Comparison of ENCODE assay signal across 8 mouse cellular contexts in the genomic region with DNA sequence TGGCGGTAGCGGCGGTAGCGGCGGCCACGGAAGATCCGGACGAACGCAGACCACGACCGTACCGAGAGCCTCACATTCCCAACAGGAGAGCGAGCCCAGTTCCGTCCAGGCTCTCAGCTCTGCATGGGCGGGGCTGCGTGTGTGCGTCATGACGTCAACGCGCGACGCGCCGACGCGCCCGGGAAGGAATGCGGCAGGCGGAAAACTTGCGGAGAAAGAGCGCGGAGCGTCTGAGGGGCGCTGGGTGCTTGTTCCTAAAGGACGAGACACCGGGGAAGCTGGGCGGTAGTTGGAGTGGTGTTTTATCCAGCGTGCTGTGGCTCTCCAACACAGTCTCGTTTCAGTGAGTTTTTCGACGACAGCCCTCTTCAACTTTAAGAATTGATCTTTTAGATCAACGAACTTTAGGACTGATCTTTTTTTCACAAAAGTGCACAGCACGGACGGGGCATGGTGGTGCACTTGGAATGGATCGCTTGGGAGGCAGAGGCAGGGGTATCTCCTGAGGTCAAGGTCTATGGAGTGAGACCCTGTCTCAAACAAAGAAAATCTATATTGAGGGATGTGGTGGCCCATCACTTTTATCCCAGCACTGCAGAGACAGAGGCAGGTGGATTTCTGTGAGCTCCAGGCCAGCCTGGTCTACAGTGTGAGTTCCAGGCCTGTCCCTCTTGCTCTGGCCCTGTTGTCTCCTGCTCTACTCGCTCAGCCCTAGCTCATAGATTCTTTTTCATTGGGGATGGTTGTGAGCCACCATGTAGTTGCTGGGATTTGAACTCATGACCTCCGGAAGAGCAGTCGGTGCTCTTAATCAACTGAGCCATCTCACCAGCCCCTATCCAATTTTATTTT. TPM values are rescaled to one million over a fixed set of nuclear protein-coding genes. Genes with fewer than 3 reads are reported as not detected.
A peak's percentile ranks its signal among the peaks of the same experiment; 100 is the strongest.
DNase-seq lines count a peak whose midpoint lies in the region; ATAC-seq lines count a peak whose summit lies in the region.

A gene (minus strand): TSS at position 141 of the 852 bp plus-strand sequence.

- H3K4me1 ChIP-seq in heart, embryonic 13.5 days: peaks cover 14% of the 10 kb centered on the region
- H3K4me1 ChIP-seq in liver, embryonic 12.5 days: peaks cover 23% of the 10 kb centered on the region
- peaks cover 9% of the 10 kb centered on the region for H3K4me1 ChIP-seq in stomach, embryonic 16.5 days (ENCODE audit: control insufficient read depth, insufficient read depth, low read length)

- H3K27ac ChIP-seq in heart, embryonic 13.5 days (replicated peaks): peak within 1 kb of the TSS; percentile 99
- peak within 1 kb of the TSS; percentile 98 for H3K27ac ChIP-seq in liver, embryonic 12.5 days
- H3K27ac ChIP-seq in stomach, embryonic 16.5 days (ENCODE audit: low read length): peak within 1 kb of the TSS; percentile 99

- H3K36me3 ChIP-seq in heart, embryonic 13.5 days: peaks cover 28% of the 10 kb centered on the region
- peaks cover 30% of the 10 kb centered on the region for H3K36me3 ChIP-seq in liver, embryonic 12.5 days
- no peaks in the 10 kb centered on the region for H3K36me3 ChIP-seq in stomach, embryonic 16.5 days (ENCODE audit: control insufficient read depth, insufficient read depth, low read length)

- H3K9ac ChIP-seq in heart, embryonic 13.5 days: peak within 1 kb of the TSS; percentile 97
- H3K9ac ChIP-seq in liver, embryonic 12.5 days: peak within 1 kb of the TSS; percentile 92
- H3K9ac ChIP-seq in stomach, embryonic 16.5 days (ENCODE audit: low read length): peak within 1 kb of the TSS; percentile 89

- H3K4me3 ChIP-seq in heart, embryonic 13.5 days: peak within 1 kb of the TSS; percentile 92
- peak within 1 kb of the TSS; percentile 95 for H3K4me3 ChIP-seq in liver, embryonic 12.5 days
- peak within 1 kb of the TSS; percentile 79 for H3K4me3 ChIP-seq in stomach, embryonic 16.5 days (replicated peaks; ENCODE audit: low read length)

- peak within 1 kb of the TSS; percentile 90 for H3K4me2 ChIP-seq in heart, embryonic 13.5 days
- peak within 1 kb of the TSS; percentile 90 for H3K4me2 ChIP-seq in liver, embryonic 12.5 days
- peak within 1 kb of the TSS; percentile 86 for H3K4me2 ChIP-seq in stomach, embryonic 16.5 days (ENCODE audit: low read depth, low read length)

- 5% methylated on average over 48 of the region's 48 CpGs for WGBS in heart, embryonic 13.5 days
- WGBS in liver, embryonic 12.5 days (ENCODE audit: insufficient replicate concordance): 3% methylated on average over 48 of the region's 48 CpGs
- WGBS in stomach, embryonic 16.5 days: 5% methylated on average over 48 of the region's 48 CpGs

- ATAC-seq in erythroid progenitor cell, adult 5-6 weeks (replicated peaks; ENCODE audit: low FRiP score, poor library complexity, severe bottlenecking): peak; percentile 94
- ATAC-seq in heart, embryonic 13.5 days (ENCODE audit: extremely low read depth, insufficient number of reproducible peaks, low FRiP score, low TSS enrichment): peak; percentile 91
- peak; percentile 90 for ATAC-seq in liver, embryonic 12.5 days
- ATAC-seq in stomach, embryonic 16.5 days (ENCODE audit: insufficient read depth, low FRiP score): peak; percentile 95

- H3K27me3 ChIP-seq in heart, embryonic 13.5 days (replicated peaks): no peaks in the 10 kb centered on the region
- no peaks in the 10 kb centered on the region for H3K27me3 ChIP-seq in liver, embryonic 12.5 days (replicated peaks)
- no peaks in the 10 kb centered on the region for H3K27me3 ChIP-seq in stomach, embryonic 16.5 days (ENCODE audit: control insufficient read depth, insufficient read depth, low read length)

- peak; percentile 93 for DNase-seq in CD4-positive helper T cell, adult 2 months (ENCODE audit: low read depth, low spot score)
- DNase-seq in brain, embryonic 18.5 days (ENCODE audit: low read depth, low spot score): peak; percentile 84
- peak; percentile 96 for DNase-seq in kidney, postnatal 10 days
- DNase-seq in natural killer cell, adult 2 months (ENCODE audit: low spot score in 2 of 2): peak; percentile 75 to 82

- no peaks in the 10 kb centered on the region for H3K9me3 ChIP-seq in heart, embryonic 13.5 days
- H3K9me3 ChIP-seq in liver, embryonic 12.5 days (replicated peaks): no peaks in the 10 kb centered on the region
- no peaks in the 10 kb centered on the region for H3K9me3 ChIP-seq in stomach, embryonic 16.5 days (replicated peaks; ENCODE audit: control insufficient read depth, low read length)

RNA-seq across cellular contexts. Expression of the gene that starts here (rescaled TPM):
- total RNA-seq in erythroid progenitor cell, adult 5-6 weeks (2015; ENCODE audit: low replicate concordance): 9.7 and 12.2 TPM in 2 replicates
- total RNA-seq in erythroid progenitor cell, adult 5-6 weeks (2017; ENCODE audit: low replicate concordance): 8.2 and 10.3 TPM in 2 replicates
- 35.4 and 35.7 TPM in 2 replicates for polyA plus RNA-seq in heart, embryonic 13.5 days (2015; fragmentation: Nextera tagmentation; extraction: Ambion mirVana)
- polyA plus RNA-seq in liver, embryonic 12.5 days (2016; fragmentation: Nextera tagmentation; extraction: Ambion mirVana): 22.9 and 23.8 TPM in 2 replicates
- 33.4 and 34.1 TPM in 2 replicates for polyA plus RNA-seq in stomach, embryonic 16.5 days (2015; fragmentation: Nextera tagmentation; extraction: Ambion mirVana)

Comparison
In these comparisons a context has a peak if more than half of its experiments do, and no peak if none do; other contexts are left out.
1. Peak in every context shown above with its lines: DNase-seq, ATAC-seq, H3K4me3 ChIP-seq and H3K27ac ChIP-seq.